Mouse (Mus musculus) hindbrain, embryonic 10.5 days (tissue): ENCODE measurements at regions not wholly inside any gene's neighbourhood (a gene's known extent, or its start where the extent isn't known, plus 50 kb on each side); places are given as distances from the start of the nearest gene placed in this dataset.
"Not testable (repeated sequence)": the region's sequence is repeated elsewhere in the genome, so short reads cannot be mapped to it uniquely, and the experiment has no call there.

Experiments used
- DNase-seq: peaks from one replicate; pipeline ENCODE4 v3.0.0-alpha.2; 2017; ENCODE audit warnings: low spot score
- H3K27ac ChIP-seq: fragments of 300-500 bp; sonication (generic); 2 replicates; pipeline ENCODE4 v1.5.1; 2016; ENCODE audit warnings: mild to moderate bottlenecking, moderate library complexity
- H3K27me3 ChIP-seq: fragments of 300-500 bp; sonication (generic); 2 replicates; pipeline ENCODE4 v1.6.1; 2016; ENCODE audit warnings: mild to moderate bottlenecking; ENCODE audit not compliant: poor library complexity, insufficient read depth, severe bottlenecking
- H3K36me3 ChIP-seq: fragments of 300-500 bp; sonication (generic); 2 replicates; pipeline ENCODE4 v1.6.1; 2016; ENCODE audit warnings: mild to moderate bottlenecking, moderate library complexity
- H3K4me1 ChIP-seq: fragments of 300-500 bp; sonication (generic); replicated peaks from 2 replicates; pipeline ENCODE4 v1.6.1; 2016; ENCODE audit warnings: mild to moderate bottlenecking
- H3K4me3 ChIP-seq: fragments of 300-500 bp; sonication (generic); 2 replicates; pipeline ENCODE4 v1.5.1; 2016; ENCODE audit warnings: mild to moderate bottlenecking, moderate library complexity
- H3K9me3 ChIP-seq: fragments of 300-500 bp; sonication (generic); 2 replicates; pipeline ENCODE4 v1.6.1; 2016; ENCODE audit warnings: mild to moderate bottlenecking, moderate library complexity
- WGBS: fragments of 180-500 bp; shearing (Covaris S2); methylation state at CpG from one replicate; pipeline ENCODE4 v1.1.7; 2016; 5-methylcytosine and 5-hydroxymethylcytosine counted together

DNA sequence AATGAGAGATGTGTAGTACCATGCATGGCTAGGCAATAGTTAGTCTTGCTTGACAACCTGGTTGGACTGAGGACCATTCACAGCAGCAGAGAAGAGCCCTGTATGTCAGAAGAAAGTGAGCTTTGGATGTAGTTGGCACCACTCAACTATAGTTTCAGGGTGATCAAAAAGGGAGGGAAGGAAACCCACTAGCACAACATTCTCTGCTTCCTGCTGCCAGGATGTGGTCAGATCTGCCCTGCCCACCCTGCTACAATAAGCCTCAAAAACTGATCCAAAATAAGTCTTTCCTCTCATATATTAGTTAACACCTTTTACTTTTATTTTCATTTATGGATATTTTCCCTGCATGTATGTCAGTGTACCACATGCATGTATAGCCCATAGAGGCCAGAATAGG lies 203.7 kb upstream of the Gm10131 start:
- H3K27ac ChIP-seq, result no peak overlapping the region
- DNase-seq, result no peak
- H3K27me3 ChIP-seq, result no peaks in the 10 kb centered on the region
- H3K9me3 ChIP-seq, result no peaks in the 10 kb centered on the region
- H3K4me1 ChIP-seq, result peaks cover 13% of the 10 kb centered on the region
- H3K36me3 ChIP-seq, result no peaks in the 10 kb centered on the region
- no peak overlapping the region for H3K4me3 ChIP-seq

DNA sequence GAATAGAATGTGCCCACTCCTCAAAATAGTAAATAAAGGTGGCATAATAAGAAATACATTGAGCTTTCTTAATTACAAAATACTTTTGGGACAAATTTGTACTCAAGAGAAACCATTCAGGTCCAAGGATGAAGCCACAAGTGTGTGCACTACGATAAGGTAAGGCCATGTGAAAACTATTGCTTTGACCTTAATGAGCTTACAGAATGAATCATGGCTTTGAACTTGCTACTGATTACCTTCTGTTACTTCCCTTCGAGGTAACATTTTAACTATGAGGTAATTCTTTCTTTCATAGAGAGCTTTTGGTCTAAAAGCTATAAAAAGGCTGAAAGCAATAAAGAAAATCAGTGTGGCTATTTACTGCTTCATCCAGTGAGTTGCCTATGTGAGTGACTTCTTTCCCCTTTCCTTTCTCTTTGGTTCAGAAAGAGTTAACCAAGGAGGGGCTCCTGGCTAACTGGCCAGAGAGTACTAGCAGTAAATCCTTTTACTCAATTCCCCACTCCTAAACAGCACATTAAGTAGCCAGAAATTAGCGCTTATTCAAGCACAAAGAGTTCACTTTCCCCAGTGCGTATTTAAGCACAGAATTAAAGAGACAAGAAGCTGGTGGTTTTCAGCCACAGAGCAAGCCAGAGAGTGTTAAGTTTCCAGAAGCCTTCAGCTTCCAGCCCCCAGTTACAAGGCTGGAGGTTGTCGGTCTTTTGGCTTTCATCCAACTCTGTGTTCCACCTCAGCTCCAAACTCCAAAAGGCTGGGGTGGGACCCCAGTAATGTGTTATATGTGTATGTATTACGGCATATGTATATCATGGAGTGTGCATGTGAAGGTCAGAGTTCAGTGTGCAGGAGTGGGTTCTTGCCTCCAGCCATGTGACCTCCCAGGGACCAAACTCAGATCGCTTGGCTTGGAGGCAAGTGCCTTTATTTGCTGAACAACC lies 194.3 kb upstream of the Gm10131 start:
- H3K4me3 ChIP-seq, result no peak overlapping the region
- peaks cover 2% of the 10 kb centered on the region; the same call in 1 of the 2 replicates for H3K4me1 ChIP-seq
- H3K27me3 ChIP-seq, result no peaks in the 10 kb centered on the region; the same call in 1 of the 2 replicates
- H3K9me3 ChIP-seq, result no peaks in the 10 kb centered on the region
- H3K36me3 ChIP-seq, result no peaks in the 10 kb centered on the region
- DNase-seq, result no peak
- H3K27ac ChIP-seq, result no peak overlapping the region
- 79% methylated on average over 7 of the region's 7 CpGs for WGBS

DNA sequence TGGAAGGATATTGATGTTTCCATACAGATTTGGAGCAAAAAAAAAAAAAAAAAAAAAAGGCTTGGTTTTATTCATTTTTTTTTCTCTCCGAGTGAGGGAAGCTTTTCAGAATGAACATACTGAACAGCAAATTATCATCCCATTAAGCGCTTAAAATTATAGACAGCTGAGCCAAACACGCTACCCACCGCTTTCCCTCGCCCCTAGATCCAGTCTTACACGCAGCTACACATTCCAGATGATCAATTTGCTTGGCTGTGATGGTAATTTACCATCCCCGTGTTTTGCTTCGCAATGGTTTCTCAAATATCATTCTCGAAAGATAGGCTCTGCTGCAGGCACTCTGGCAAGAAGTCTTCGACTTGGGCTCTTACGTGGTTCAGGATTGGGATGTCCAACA lies 192.3 kb upstream of the Gm10131 start:
- WGBS, result 93% methylated on average over 11 of the region's 11 CpGs
- H3K27ac ChIP-seq, result no peak overlapping the region

DNA sequence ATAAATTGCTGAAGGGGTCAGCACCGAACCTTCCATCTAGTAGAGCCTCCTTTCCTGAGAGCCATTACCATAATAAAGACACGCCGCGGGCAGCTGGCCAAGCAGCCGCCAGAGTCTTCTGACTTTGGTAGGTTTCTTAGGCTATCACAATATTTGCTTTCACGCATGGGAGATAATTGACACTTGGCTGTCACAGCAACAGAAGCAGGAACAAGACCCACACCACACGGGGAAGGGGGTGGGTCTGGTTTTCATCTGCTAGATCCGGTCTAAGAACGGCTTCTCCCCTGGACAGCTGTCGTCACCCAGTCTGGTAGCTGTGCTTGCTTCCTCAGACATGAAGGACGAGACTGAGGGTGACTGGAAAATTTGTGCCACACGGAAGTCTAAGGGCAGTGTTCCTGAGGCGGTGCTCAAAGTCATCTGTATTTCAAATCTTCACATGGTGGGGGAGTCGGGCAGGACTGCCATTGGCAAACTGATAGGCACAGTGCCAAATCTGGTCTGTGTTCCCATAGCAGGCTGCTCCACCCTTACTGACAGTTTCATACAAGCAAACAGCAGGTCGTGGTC lies 188.9 kb upstream of the Gm10131 start:
- Histone ChIP-seq H3K27ac (no peak overlapping the region), H3K4me1 (peaks cover 10% of the 10 kb centered on the region), H3K4me3 (no peak overlapping the region), H3K9me3 (no peaks in the 10 kb centered on the region), H3K36me3 (no peaks in the 10 kb centered on the region), H3K27me3 (no peaks in the 10 kb centered on the region; the same call in 1 of the 2 replicates)
- 50% methylated on average over 15 of the region's 15 CpGs for WGBS
- peak; percentile 23 for DNase-seq

More for the DNA sequence above, 192.3 kb upstream of the Gm10131 start:
- no peaks in the 10 kb centered on the region for H3K9me3 ChIP-seq
- no peak overlapping the region for H3K4me3 ChIP-seq
- no peaks in the 10 kb centered on the region; the same call in 1 of the 2 replicates for H3K27me3 ChIP-seq
- no peaks in the 10 kb centered on the region for H3K36me3 ChIP-seq
- peaks cover 10% of the 10 kb centered on the region for H3K4me1 ChIP-seq
- DNase-seq, result no peak

DNA sequence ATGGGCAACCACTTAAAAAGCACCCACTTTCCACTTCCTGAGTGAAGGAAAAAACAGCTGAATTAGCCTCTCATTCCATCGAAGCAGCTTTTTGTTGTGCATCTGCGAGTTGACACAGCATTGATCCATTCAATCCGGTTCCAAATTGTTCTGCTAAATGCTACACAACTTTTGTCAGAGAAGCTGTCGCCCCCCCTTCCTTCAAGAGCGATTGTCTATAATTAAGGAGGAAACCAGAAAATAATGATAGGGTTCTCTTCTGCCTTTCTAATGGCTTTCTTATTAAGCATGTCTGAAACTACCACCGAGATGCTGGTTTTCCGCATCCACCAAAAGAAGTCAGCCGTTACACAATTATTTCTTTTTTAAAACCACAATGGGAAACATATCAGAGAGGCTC lies 183.2 kb upstream of the Gm10131 start:
- 94% methylated on average over 8 of the region's 8 CpGs for WGBS
- Histone ChIP-seq H3K9me3 (peaks cover 9% of the 10 kb centered on the region; the same call in 1 of the 2 replicates), H3K27me3 (no peaks in the 10 kb centered on the region), H3K27ac (no peak overlapping the region), H3K36me3 (no peaks in the 10 kb centered on the region), H3K4me3 (no peak overlapping the region), H3K4me1 (no peaks in the 10 kb centered on the region)
- DNase-seq, result no peak

DNA sequence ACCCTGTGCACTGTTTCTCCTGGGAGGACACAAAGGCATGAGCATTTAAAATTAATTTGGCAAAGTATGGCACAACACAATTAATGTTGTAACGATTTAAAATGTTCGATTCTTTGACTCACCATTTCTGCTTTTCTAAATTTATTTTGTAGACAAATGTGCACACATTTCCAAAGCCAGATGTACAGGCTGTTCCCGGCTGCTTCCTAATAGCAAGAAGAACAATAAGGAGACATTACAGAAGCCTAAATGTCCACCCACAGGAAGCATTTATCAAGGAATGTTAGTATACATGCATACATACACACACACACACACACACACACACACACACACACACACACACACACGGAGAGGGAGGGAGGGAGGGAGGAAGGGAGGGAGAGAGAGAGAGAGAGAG lies 179.1 kb upstream of the Gm10131 start:
- 87% methylated on average over 4 of the region's 4 CpGs for WGBS
- Histone ChIP-seq H3K9me3 (peaks cover 9% of the 10 kb centered on the region; the same call in 1 of the 2 replicates), H3K4me1 (no peaks in the 10 kb centered on the region), H3K36me3 (no peaks in the 10 kb centered on the region), H3K27ac (no peak overlapping the region), H3K27me3 (no peaks in the 10 kb centered on the region), H3K4me3 (no peak overlapping the region)
- DNase-seq, result no peak

DNA sequence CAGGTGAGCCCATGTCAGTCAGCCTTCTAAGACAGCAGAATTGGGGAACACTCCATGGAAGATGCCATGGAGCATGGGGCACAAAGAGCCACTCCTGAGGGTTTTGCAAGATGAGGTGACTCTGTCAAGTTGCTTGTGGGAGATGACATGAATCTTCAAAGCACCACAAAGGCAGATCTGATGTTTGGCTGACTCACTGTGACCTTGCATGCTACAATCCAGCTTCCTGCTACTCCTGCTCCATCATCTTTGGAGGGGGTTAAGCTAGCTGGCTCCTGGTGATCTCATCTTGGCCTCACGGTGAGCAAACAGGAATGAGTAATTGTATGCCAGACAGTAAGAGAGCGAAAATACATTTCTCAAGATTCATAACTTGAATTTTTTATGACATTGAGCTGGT lies 176.3 kb upstream of the Gm10131 start:
- Histone ChIP-seq H3K27me3 (no peaks in the 10 kb centered on the region), H3K27ac (no peak overlapping the region), H3K36me3 (no peaks in the 10 kb centered on the region), H3K4me1 (no peaks in the 10 kb centered on the region), H3K4me3 (no peak overlapping the region), H3K9me3 (no peaks in the 10 kb centered on the region)
- DNase-seq, result no peak
- WGBS, result 87% methylated on average over 2 of the region's 2 CpGs

DNA sequence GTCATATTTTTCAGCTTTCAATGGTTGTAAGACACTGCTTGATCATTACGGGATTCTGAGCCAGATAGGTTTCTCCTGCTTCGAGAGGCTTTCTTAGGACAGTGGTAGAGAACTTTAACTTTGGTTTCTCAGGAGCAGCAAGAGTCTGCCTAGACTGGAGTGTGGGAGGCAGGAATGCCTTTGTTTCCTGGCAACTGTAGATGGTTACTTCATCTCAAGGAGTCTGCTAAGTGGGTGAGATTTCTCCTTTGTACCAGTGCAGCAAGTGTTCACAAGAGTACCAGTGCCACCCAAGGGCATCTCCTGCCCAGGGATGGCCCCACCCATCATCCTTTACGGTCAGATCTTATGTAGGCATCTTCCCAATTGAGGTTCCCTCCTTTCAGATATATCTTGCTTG lies 173.0 kb upstream of the Gm10131 start:
- no peaks in the 10 kb centered on the region for H3K9me3 ChIP-seq
- WGBS, result 91% methylated on average over 3 of the region's 3 CpGs

DNA sequence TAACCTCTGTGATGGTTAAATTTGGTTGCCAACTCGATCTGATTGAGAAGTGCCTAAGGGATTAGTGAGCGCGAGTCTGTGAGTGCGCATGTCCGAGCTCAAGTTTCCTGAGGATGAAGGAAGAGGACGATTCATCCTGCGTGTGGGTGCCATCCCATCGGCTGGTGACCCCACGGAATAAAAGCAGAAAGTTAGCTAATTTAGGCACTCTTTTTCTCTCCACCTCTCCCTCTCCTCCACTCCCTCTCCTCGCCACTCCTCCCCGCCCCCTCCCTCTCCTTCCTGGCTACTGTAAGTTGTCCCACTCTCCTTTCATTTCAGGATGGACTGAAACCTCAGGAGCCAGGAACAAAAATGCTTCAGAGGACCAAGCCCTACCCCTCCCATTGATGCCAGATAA lies 168.9 kb upstream of the Gm10131 start:
- no peak overlapping the region for H3K27ac ChIP-seq
- H3K36me3 ChIP-seq, result no peaks in the 10 kb centered on the region
- no peaks in the 10 kb centered on the region for H3K9me3 ChIP-seq
- no peaks in the 10 kb centered on the region for H3K27me3 ChIP-seq
- H3K4me3 ChIP-seq, result no peak overlapping the region
- H3K4me1 ChIP-seq, result no peaks in the 10 kb centered on the region
- WGBS, result no CpG with 5 or more reads among the region's 11 CpGs
- DNase-seq, result no peak

More for the DNA sequence above, 173.0 kb upstream of the Gm10131 start:
- no peak overlapping the region for H3K4me3 ChIP-seq
- H3K27ac ChIP-seq, result no peak overlapping the region
- H3K27me3 ChIP-seq, result no peaks in the 10 kb centered on the region
- H3K4me1 ChIP-seq, result no peaks in the 10 kb centered on the region
- DNase-seq, result no peak
- H3K36me3 ChIP-seq, result no peaks in the 10 kb centered on the region

DNA sequence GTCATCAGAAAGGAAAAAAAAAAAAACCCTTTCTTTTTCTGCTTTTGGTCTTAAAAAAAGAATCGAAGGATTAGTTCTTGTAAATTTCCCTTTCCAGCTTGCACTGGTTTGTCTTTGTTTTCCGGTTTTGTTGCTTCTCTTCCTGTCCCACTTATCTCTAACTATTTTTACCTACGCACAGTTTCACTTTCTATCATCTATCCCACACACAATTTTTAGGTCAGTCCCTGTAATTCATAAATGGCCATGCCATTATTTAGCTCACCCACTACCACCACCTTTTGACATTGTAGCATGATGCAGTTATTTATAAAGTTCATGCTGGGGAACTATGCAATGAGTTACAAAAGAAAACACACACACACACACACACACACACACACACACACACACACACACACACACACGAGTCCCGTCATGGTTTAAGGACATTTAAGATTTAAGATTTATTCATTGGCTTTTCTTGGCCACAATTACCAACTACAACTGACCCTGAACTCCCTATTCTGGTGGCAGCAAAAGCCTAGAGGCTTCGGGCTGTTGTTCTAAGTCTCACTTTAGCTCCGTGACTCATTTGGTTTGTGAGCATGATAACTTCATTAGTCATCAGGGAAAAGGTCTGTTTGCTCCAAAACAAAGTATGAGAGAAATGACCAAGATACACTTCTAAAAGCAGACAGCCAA lies 164.6 kb upstream of the Gm10131 start:
- Histone ChIP-seq H3K36me3 (no peaks in the 10 kb centered on the region), H3K9me3 (no peaks in the 10 kb centered on the region), H3K27me3 (no peaks in the 10 kb centered on the region), H3K4me1 (no peaks in the 10 kb centered on the region), H3K4me3 (no peak overlapping the region), H3K27ac (no peak overlapping the region)
- 86% methylated on average over 7 of the region's 7 CpGs for WGBS
- DNase-seq, result no peak

DNA sequence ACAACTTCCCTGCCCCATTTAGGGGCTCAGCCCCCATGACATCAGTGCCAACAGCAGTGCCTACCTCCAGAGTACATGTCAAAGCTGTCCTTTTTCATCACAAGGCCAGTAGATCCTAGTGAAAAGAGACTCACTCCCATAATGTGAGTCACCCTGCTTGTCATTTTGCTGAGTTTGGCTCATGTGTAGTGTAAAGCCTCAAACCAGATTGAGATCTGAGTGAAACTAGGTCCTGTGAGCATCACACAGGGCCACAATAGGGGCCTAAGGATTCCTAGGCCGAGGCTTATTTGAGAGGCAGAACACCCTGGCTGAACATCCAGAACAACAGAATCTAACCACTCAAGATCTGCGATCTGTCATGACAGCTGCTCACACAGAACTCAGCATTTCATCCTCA lies 163.3 kb upstream of the Gm10131 start:
- DNase-seq, H3K4me3 ChIP-seq, H3K36me3 ChIP-seq, H3K9me3 ChIP-seq, H3K27ac ChIP-seq, H3K27me3 ChIP-seq, H3K4me1 ChIP-seq: not testable (repeated sequence)
- WGBS, result 87% methylated on average over 2 of the region's 2 CpGs

DNA sequence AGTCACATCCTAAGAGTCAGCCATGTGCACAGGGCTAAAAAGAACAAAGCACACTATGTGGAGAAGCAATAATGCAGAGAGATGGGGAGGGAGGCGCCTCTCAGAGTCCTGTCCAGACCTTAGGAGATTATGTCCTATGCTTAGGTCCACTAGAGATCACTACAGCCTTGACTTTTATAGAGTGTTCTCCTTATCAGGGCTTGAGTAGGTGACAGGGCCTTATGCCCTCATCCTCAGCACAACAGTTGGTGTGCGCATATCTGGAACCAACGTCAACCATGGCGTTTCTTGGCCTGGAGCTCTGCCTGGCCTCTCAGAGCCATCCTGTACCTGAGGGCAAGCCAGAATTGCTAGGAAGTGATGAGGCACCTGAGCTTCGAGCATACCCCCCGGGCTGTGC lies 162.6 kb upstream of the Gm10131 start:
- Histone ChIP-seq H3K27me3 (no peaks in the 10 kb centered on the region), H3K36me3 (no peaks in the 10 kb centered on the region), H3K27ac (no peak overlapping the region), H3K4me1 (no peaks in the 10 kb centered on the region), H3K4me3 (no peak overlapping the region), H3K9me3 (peaks cover under 1% of the 10 kb centered on the region)
- DNase-seq, result no peak
- 93% methylated on average over 6 of the region's 6 CpGs for WGBS

DNA sequence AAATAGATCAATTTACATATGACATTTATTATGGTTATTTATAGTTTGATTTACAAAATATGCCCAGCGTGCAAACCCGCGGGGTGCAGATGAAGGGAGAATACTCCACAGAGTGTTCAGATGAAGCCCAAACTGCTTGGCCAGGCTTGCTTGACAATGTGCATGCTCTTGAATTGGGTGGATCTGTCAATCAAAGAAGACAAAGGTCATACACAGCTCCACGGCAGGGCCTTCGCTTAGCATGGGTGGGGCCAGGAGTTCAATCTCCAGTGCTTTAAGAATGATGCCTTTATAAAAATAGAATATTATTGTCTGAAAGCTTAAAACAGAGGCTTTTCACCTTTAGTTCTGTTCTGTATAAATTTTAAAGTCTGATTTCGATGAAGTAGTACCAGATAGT lies 158.3 kb upstream of the Gm10131 start:
- no peak for DNase-seq
- no peaks in the 10 kb centered on the region for H3K27me3 ChIP-seq
- no peaks in the 10 kb centered on the region for H3K4me1 ChIP-seq
- H3K36me3 ChIP-seq, result no peaks in the 10 kb centered on the region
- WGBS, result 75% methylated on average over 6 of the region's 6 CpGs
- no peak overlapping the region for H3K4me3 ChIP-seq
- peaks cover 6% of the 10 kb centered on the region for H3K9me3 ChIP-seq
- H3K27ac ChIP-seq, result no peak overlapping the region
